Mouse (Mus musculus): ENCODE measurements at regions not wholly inside any gene's neighbourhood (a gene's known extent, or its start where the extent isn't known, plus 50 kb on each side); places are given as distances from the start of the nearest gene placed in this dataset.

- H3K9me3 ChIP-seq (ENCODE audit: low read length), result 0 out of 2 replicates have a peak, but pooled peaks cover 6% of the 10 kb centered on the region
- no peak overlapping the region for H3K4me3 ChIP-seq (ENCODE audit: low read length)
- no peaks in the 10 kb centered on the region for H3K36me3 ChIP-seq (ENCODE audit: insufficient read depth, low read length)
- H3K4me2 ChIP-seq (replicated peaks; ENCODE audit: low read depth, low read length), result no peak overlapping the region
- 81% methylated on average over 6 of the region's 6 CpGs for WGBS
- no peak overlapping the region for H3K27ac ChIP-seq (ENCODE audit: low read length)
- H3K4me1 ChIP-seq (ENCODE audit: insufficient read depth, low read length), result no peaks in the 10 kb centered on the region
- H3K27me3 ChIP-seq (ENCODE audit: insufficient read depth, low read length), result 0 out of 2 replicates have a peak, but pooled peaks cover 2% of the 10 kb centered on the region
- H3K9ac ChIP-seq (replicated peaks; ENCODE audit: low read length), result no peak overlapping the region
- ATAC-seq (ENCODE audit: low FRiP score, low TSS enrichment), result no peak
These were observed 56.9 kb upstream of the Gpr12 start for GRCm38 (mm10) chr5:146641931-146642330.

- no peak overlapping the region for H3K9ac ChIP-seq (replicated peaks; ENCODE audit: low read length)
- H3K27me3 ChIP-seq (ENCODE audit: insufficient read depth, low read length), result no peaks in the 10 kb centered on the region
- no peaks in the 10 kb centered on the region for H3K4me1 ChIP-seq (ENCODE audit: insufficient read depth, low read length)
- no peaks in the 10 kb centered on the region for H3K36me3 ChIP-seq (ENCODE audit: insufficient read depth, low read length)
- ATAC-seq (ENCODE audit: low FRiP score, low TSS enrichment), result no peak
- WGBS, result 56% methylated on average over 6 of the region's 6 CpGs
- no peak overlapping the region for H3K4me2 ChIP-seq (replicated peaks; ENCODE audit: low read depth, low read length)
- no peak overlapping the region for H3K27ac ChIP-seq (ENCODE audit: low read length)
- H3K9me3 ChIP-seq (ENCODE audit: low read length), result 0 out of 2 replicates have a peak, but pooled peaks cover 7% of the 10 kb centered on the region
- no peak overlapping the region for H3K4me3 ChIP-seq (ENCODE audit: low read length)
These were observed 51.8 kb upstream of the Gpr12 start for GRCm38 (mm10) chr5:146636859-146637258.
